Mouse (Mus musculus): Measurements from ENCODE around the gene Myoz2.

DNA sequence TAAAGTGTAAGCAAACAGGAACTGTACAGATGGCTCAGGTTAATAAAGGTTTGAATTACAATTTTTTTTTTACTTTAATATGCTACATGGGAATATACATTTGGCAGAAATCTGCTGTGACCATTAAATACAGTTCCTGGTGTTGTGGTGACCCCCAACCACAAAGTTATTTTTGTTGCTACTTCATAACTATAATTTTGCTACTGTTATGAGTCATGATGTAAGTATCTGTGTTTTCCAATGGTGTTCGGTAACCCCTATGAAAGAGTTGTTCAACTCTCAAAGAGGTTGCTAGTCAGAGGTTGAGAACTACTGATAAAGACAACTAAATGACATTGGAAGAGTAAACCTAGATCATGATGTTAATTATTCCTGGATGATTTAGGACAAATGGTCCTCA is 7.5 kb upstream of the Myoz2 start:
- TF ChIP-seq CTCF (IDR thresholded peaks at IDR 0.05; ENCODE audit: control insufficient read depth, insufficient read depth, low read length) (no peak), POLR2A (IDR thresholded peaks at IDR 0.05; ENCODE audit: borderline replicate concordance, control insufficient read depth, low read depth, low read length) (no peak)
